Mouse (Mus musculus): ENCODE data around the gene Etfrf1. TPM values are rescaled to one million over a fixed set of nuclear protein-coding genes. Genes with fewer than 3 reads are reported as not detected.

The Etfrf1 gene
- total RNA-seq, 2 experiments from 2014 or later, result 60.2 to 66.6 TPM

Other genes with a start within 250 kb of the Etfrf1 start
- gene Bcat1, start 134.9 kb upstream of the Etfrf1 start, total RNA-seq (2021), result 1 to 10 TPM; 6.8 to 8.8 TPM
- gene Lrmp, start 95.5 kb upstream of the Etfrf1 start, total RNA-seq (2021), result 1 to 10 TPM; 1.0 to 1.1 TPM
- under 1 TPM; 0.13 to 0.23 TPM for gene Casc1, start 129 bp upstream of the Etfrf1 start, total RNA-seq (2021)
- 10 to 100 TPM; 18.1 to 19.7 TPM for gene Kras, start 39.1 kb downstream of the Etfrf1 start, total RNA-seq (2021)